Mouse (Mus musculus): ENCODE measurements around the gene Chsy1.

The Chsy1 gene

DNA sequence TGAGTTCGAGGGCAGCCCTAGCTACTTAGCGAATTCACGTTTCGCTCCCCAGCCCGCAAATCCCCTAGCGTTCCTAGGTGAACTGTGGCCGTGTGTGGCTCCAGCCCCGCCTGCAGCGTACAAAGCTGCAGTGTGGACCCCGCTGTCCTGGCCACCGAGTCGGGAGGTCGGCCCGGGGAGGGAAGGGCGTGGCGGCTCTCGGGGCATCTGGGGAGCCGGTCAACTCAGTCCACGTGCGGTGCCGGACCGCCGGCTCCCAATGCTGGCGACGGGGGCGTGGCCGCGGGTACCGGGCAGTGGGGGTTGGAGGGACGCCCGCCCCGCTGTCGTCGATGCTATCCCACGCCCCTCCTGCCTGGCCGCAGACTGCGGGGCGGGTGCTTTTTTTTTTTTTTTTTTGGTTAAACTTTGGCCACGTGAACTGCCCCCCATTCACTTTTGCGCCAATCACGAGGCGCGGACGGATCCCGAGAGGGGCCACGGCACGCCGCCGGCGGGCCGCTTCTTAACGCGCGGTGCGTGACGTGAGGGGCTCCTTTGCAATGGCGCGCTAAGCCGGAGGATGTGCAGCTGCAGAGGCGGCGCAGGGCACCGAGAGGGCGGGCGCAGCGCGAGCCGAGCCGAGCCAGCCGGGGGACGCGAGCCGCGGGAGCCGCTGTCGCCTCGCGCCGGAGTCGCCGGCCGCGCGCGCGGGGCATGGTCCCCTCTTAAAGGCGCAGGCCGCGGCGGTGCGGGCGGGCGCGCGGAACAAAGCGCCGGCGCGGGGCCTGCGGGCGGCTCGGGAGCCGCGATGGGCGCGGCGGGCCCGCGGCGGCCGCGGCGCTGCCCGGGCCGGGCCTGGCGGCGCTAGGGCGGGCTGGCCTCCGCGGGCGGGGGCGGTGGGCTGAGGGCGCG is at the start of gene Chsy1:
Gene Chsy1, plus strand, starts transcription at position 555 of the 894 bp plus-strand sequence.
- peak; percentile 94 for DNase-seq (ENCODE audit: low spot score)

DNA sequence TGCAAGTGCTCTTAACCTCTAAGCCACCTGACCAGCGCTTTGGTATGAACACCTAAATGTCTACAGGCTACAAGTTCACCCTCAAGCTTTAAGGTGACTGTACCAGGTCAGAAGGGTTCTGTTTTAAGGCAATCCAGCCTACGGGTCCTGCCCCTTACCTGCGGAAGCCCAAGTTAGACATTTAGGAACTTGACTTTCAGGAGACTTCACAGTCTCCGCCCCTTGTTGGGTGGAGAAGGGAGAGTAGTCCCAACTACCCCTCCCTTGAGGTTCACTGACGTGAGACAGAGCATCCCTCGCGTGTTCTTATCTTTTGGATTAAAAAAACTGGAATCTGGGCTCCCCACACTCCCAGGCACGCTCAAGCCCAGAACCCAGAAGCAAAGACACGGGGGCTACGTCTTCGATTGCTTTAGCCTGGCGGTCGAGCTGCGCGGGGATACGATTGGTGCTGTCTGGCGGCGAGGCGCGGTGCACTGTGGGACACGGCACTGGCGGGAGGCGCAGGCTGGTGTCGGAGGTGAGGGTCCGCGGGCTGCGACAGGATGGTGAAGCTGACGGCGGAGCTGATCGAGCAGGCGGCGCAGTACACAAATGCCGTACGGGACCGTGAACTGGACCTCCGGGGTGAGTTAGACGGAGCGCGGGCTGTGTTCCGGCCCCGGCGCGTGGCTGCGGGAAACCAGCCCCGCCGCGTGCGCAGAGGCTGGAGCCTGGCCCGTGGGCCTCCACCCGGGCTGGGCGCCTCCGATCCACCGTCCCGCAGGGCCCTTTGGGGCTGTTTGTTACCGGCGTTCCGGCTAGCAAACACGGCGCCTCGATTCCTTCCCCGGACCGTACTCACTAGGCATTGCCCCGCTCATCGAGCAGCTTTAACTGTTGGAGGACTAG is 49.0 kb upstream of the Chsy1 start:
- DNase-seq (ENCODE audit: low spot score) = peak; percentile 85

DNA sequence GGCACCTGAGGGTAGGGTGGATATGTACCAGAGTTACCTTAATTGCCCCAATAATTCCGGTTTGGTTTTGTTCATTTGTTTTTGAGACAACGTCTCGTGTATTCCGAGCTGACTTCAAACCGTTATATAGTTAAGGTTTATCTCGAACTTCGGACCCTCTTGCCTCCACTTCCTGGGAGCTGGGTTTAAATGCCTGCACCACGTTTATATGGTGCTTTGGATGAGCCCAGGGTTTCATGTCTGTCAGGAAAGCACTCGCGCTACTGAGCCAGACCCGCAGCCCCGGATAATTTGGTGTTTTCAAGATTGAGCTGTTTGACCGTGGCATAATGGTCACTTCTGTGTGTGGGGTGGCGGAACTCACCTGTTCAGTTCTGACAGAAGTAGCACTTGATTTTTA is 48.3 kb upstream of the Chsy1 start:
- DNase-seq (ENCODE audit: low spot score) = no peak

GRCm38 (mm10) chr7:66076411-66076810 is 32.9 kb upstream of the Chsy1 start:
- DNase-seq (ENCODE audit: low spot score) = peak; percentile 48

DNA sequence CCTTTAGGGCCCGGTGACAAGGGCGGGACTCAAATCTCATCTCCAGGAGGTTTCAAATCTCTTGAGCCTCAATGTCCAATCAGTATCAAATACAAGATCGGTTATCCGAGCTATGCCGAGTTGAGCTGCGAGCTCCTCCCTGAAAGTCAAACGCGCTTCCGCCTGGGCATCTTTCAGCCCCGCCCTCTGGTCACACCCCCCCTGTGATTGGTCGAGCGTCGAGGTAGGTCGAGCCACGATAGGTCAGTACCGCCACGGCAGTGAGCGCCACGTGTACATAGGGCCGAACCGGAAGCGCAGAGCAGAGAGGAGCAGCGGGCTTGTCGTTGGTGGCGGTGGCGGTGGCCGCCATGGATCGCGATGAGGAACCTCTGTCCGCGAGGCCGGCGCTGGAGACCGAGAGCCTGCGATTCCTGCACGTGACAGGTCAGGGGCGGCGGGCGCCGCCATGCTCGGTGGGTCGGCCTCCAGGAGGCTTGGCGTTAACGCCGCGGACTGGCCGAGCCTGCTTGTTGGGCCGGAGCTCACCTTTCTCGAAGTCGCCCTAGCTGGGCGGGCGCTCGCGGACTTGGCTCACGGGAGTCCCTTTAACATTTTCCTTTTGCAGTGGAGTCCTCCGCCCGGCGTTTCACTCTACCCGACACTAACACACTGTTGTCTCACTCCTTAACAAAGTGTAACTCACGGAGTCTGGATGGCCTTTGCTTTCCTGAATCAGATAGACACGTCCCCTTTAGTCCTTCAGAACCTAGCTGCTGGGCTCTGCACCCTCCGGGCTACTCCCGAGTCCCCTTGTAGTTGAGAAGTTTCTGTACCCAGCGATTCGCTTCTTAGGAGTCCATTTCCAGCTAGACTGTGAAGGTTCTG is 29.7 kb upstream of the Chsy1 start, which contains the start of gene Selenos:
Gene Selenos, plus strand, starts transcription at position 286 of the 867 bp plus-strand sequence.
- DNase-seq (ENCODE audit: low spot score) = peak; percentile 96

DNA sequence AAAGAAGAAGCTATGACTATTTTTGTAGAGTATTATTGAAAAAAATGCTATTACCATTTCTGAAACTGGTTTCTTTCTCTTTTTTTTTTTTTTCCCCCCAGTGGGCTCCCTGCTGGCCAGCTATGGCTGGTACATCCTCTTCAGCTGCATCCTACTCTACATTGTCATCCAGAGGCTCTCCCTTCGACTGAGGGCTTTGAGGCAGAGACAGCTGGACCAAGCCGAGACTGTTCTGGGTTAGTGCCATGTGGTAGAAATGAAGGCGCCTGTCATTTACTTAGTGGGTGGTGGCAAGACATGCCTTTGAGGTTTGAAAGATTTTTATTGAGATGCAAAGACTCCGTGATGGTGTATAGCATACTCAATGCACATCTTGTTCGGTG is 29.1 kb upstream of the Chsy1 start:
- peak; percentile 37 for DNase-seq (ENCODE audit: low spot score)

DNA sequence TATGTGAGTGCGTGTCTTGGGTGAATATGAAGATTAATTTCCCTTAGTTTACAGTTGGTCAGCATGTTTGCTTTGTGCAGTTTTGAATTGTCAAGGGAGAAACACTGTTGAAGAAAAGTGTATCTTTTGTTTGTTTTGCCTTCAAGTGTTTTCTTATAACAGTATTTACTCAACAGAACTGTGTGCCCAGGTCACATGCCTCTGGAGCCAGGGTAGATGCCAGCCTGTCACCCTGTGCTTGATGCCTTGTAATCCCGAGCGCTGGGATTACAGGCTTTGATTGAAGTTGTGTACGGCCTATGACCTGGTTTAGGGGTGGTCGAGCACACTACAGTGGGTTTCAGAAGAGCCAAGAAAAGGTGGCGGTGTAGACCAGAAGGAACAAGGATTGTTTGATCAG is 25.6 kb upstream of the Chsy1 start:
- no peak for DNase-seq (ENCODE audit: low spot score)

DNA sequence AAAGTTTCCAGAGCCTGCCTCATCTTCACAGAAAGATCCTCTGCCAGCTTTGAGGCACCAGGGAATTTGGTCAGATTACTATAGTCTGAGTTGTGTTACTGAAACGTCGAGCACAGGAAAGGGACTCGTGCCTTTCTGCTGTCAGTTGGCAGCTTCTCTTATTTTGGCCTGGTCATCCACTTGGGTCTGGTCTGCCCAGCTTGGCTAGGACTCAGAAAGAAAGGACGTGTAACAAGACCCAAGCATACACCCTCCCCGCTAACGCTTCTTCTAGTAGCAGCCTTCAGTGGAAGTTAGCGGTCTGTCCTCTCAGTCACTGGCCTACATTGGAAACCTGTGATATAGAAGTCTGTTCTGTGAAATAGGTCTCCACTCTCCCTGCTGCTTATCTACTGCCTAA is 24.8 kb upstream of the Chsy1 start:
- DNase-seq (ENCODE audit: low spot score) = no peak

DNA sequence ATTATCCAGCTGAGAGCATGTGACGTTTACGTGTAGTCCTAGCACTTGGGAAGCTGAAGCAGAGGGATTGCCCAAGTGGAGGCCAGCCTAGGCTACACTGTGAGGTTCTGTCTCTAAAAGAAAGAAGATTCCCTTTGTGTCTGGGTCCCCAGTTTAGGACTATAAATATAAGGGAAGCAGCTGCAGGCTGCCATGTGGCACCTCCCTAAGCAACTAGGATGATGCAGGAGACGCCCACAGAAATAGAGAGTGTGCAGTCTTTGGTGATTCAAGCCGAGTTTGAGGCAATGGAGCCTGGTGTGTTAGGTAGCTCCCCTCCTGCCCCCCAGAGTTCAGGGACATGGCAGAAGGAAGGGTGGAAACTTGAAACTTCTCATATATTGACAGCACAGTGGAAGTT is 21.7 kb upstream of the Chsy1 start:
- DNase-seq (ENCODE audit: low spot score) = no peak

- no peak for DNase-seq (ENCODE audit: low spot score)
These were observed 21.2 kb upstream of the Chsy1 start for GRCm38 (mm10) chr7:66088077-66088476.

GRCm38 (mm10) chr7:66090676-66091190 is 18.6 kb upstream of the Chsy1 start:
- DNase-seq (ENCODE audit: low spot score) = no peak

GRCm38 (mm10) chr7:66091553-66091952 is 17.8 kb upstream of the Chsy1 start:
- no peak for DNase-seq (ENCODE audit: low spot score)

DNA sequence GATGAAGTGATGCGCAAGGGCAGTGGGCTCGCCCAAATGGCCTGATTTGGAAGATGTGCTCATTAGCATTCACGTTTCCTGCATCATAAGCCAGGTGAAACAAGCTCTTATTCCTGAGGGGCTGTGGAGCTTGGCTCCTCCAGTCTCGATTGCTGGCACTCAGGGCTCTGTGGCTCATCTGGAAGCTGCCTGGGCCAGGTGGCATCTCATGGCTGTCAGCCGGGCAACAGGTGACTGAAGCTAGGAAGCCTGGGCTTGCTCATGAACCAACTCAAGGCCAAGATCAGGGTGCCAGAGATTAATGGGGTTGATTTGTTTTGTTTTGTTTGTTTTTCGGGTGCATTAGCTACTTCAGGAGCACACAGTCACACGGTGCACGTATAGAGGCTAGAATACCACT is 16.7 kb upstream of the Chsy1 start:
- no peak for DNase-seq (ENCODE audit: low spot score)

DNA sequence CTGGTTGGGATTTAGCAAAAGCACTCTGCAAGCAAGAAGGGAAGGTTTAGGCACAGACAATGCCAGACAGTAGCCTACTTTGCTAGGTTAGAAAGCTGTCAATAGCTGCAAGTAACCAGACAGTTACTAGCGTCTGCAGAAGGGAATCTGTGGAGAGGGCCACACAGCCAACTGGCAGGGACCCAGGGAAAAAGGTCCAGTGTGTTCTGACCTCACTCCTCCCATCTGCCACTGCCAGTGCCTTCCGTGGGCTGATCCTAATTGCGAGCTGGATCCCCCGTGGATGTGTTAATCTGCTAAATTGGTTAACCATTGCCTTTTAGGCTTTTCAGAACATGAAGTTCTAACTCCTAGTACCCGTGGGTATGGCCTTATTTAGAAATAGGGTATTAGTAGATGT is 15.2 kb upstream of the Chsy1 start:
- peak; percentile 18 for DNase-seq (ENCODE audit: low spot score)

- DNase-seq (ENCODE audit: low spot score) = no peak
These were observed 10.5 kb upstream of the Chsy1 start for GRCm38 (mm10) chr7:66098803-66099202.

GRCm38 (mm10) chr7:66101866-66102265 is 7.4 kb upstream of the Chsy1 start:
- DNase-seq (ENCODE audit: low spot score) = peak; percentile 63

DNA sequence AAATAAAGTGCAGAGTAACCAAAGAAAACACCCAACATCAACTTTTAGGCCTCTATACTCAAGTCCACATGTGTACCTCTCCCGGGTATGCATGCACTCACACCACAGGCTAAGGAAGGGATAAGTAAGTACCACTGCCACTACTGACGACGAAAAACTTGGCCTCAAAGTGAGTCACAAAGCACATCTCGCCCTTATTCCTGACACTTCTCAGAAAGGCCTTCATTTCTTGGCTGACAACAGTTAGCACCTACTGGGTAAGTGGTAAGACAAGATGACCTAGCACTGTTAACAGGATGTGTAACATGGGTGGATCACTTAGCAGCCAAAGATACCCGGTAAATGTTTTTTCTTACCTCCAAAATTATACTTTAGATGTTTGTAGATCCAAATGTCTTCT is 4.8 kb upstream of the Chsy1 start:
- no peak for DNase-seq (ENCODE audit: low spot score)

GRCm38 (mm10) chr7:66105771-66106170 is 3.5 kb upstream of the Chsy1 start:
- DNase-seq (ENCODE audit: low spot score) = no peak

GRCm38 (mm10) chr7:66106581-66107056 is 2.7 kb upstream of the Chsy1 start:
- no peak for DNase-seq (ENCODE audit: low spot score)

GRCm38 (mm10) chr7:66107206-66107605 is 2.1 kb upstream of the Chsy1 start:
- no peak for DNase-seq (ENCODE audit: low spot score)

DNA sequence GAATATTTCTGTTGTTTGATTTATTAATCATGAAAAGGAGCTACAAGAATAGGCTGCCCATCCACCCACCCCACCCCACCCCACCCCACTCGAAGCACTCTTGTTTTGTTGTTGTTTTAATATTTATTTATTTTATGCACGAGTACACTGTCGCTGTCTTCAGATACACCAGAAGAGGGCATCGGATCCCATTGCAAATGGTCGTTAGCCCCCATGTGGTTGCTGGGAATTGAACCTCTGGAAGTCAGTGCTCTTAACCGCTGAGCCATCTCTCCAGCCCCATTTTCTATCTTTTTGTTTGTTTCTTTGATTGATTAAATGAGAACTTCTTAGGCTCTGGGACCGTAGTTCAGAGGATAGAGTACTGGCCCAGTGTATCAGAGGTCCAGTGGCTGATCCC is 1.4 kb upstream of the Chsy1 start:
- peak; percentile 72 for DNase-seq (ENCODE audit: low spot score)

All from MN1 (cell line).